Mouse (Mus musculus) layer of hippocampus, adult 8-10 months (tissue): Measurements from ENCODE around the gene Oas1h. TPM values are rescaled to one million over a fixed set of nuclear protein-coding genes. Genes with fewer than 3 reads are reported as not detected.

Experiments used
- microRNA-seq, 2 experiments: library from miRNA; unstranded; fragments of <30 nt; microRNA quantifications; one replicate each; pipeline ENCODE4 v1.2.0; 2022
- total RNA-seq, 4 experiments: library from RNA; stranded (reverse); gene quantifications; 2 replicates each; pipeline ENCODE4 v1.2.4; 2022

Oas1h gene
- total RNA-seq, 4 experiments from 2014 or later, result not detected

Small RNA genes within 50 kb of the gene (microRNA-seq; reads per million reads assigned to microRNA genes)
- 0 reads per million in 2 experiments for gene Gm22907

Other genes starting within 250 kb of the Oas1h start
- 10 to 100 TPM; 22.1 to 27.3 (median 24.7) TPM for gene Rita1, start 248.8 kb upstream of the Oas1h start, total RNA-seq
- 10 to 100 TPM; 32.8 to 37.1 (median 35.7) TPM for gene Ddx54, start 248.7 kb upstream of the Oas1h start, total RNA-seq
- gene Cfap73, start 227.2 kb upstream of the Oas1h start, total RNA-seq, result under 1 TPM in 2 of 4 experiments, not detected in 2; 0.50 to 0.56 TPM
- 100 to 1,000 TPM in 2 of 4 experiments, 10 to 100 TPM in 2; 84.4 to 112 (median 96.9) TPM for gene Rasal1, start 212.6 kb upstream of the Oas1h start, total RNA-seq
- gene Dtx1, start 149.5 kb upstream of the Oas1h start, total RNA-seq, result 10 to 100 TPM; 62.9 to 71.1 (median 66.9) TPM
- gene Oas2, start 111.6 kb upstream of the Oas1h start, total RNA-seq, result under 1 TPM; 0.12 to 0.65 (median 0.40) TPM
- gene Oas3, start 83.8 kb upstream of the Oas1h start, total RNA-seq, result under 1 TPM in 2 of 4 experiments, not detected in 2; 0.09 to 0.30 TPM
- not detected for gene Oas1e, start 65.9 kb upstream of the Oas1h start, total RNA-seq
- gene Oas1c, start 48.9 kb upstream of the Oas1h start, total RNA-seq, result 1 to 10 TPM in 1 of 4 experiments, under 1 TPM in 3; 0.12 to 1.2 (median 0.65) TPM
- not detected for gene Oas1f, start 14.1 kb upstream of the Oas1h start, total RNA-seq
- gene Oas1g, start 26.2 kb downstream of the Oas1h start, total RNA-seq, result under 1 TPM in 1 of 4 experiments, not detected in 3; 0.84 TPM
- 1 to 10 TPM in 2 of 4 experiments, under 1 TPM in 2; 0.31 to 2.4 (median 0.74) TPM for gene Oas1a, start 46.1 kb downstream of the Oas1h start, total RNA-seq
- not detected for gene Oas1d, start 53.1 kb downstream of the Oas1h start, total RNA-seq
- gene Rph3a, start 148.7 kb downstream of the Oas1h start, total RNA-seq, result 100 to 1,000 TPM; 199 to 216 (median 211) TPM